Mouse (Mus musculus): ENCODE data around the gene Psd.

DNA sequence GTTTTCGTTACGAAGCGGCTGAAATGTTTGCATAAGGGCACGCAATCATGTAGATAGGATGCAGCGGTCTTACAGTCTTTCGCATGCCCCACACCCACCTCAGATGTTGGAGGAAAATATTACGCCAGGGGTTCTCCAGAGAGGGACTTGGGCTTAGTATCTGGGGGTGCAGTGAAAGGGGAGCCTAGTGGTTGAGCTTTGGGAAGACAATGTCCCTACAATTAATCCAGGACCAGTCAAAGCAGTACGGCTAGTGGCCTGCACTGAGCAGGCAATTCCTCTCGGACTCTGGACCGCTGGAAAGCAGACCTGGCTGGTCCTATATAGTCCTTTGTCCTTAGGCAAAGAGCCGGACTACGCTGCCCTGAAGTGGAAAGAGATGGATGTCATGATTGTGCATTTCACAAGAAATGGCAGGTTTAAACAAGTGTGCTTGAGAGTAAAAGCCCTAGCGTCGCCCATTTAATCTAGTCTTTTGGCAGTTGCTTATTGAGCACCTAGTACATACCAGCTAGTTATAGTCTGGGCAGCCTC is 642 bp upstream of the Psd start:
- TF ChIP-seq POLR2A (IDR thresholded peaks at IDR 0.05; ENCODE audit: extremely low read depth, insufficient read depth, low read length) (no peak), CTCF (IDR thresholded peaks at IDR 0.05; ENCODE audit: extremely low read depth, insufficient read depth, low read length) (no peak)
